Mouse (Mus musculus) ZHBTc4 (cell line): ENCODE results near the gene Tead2.

ENCODE experiments used
- DNase-seq: peaks from one replicate; pipeline ENCODE4 v3.0.0-alpha.2; 2011; ENCODE audit warnings: low read depth, low spot score

Gene Tead2

DNA sequence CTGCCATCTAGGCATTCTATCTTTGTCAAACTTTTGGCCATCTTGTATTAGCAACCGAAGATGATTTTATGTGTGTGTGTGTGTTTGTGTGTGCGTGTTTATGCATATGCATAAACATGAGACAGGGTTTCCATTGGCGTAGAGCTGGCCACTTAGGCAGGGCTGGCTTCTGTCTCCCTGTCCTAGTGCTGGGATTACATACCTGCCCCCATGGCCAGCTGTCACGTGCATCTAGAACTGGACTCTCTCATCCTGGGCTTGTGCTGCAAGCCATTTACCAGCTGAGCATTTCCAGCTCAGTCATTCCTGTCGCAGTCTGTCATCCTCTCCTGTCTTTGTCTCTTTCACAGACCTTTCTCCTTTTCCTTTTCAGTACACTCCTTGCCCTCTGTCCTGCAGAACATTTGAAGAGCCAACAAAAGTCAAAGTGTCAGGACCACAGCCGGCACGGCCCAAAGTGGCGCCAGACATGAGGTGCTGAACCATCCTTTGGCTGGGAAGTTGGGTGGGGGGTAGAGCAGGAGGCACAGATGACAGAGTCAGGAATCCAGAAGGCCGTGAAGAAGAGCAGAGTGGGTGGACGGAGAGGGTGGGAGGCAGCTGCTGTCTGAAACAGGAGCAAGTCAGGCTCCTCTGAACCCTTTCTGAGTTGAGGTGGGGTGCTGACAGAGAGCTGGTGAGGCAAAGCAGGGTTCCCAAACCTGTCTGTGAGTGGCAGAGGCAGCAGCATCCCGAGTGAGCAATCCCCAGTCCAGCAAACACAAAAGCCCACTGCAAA is 41.7 kb downstream of the Tead2 start:
- peak; percentile 35 for DNase-seq

DNA sequence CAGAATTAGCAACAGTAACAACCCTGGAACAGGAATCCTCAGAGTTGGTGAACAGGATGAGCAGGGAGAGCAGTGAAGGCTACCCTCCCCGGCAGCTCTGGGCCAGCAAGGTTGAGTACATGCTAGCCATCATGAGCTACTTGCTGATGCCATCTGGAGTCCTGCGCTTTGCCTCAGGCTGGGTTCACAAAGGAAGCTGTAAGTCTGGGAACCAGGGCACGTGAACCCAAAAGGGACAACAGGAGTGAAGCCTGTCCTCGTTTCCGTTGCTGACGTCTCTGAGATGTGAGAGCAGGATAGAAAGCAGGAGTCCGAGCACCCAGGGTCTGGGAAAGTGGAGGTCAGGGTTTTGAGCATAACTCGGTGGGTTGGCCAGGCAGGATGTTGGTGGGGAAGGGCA is 43.7 kb downstream of the Tead2 start:
- DNase-seq, result no peak

GRCm38 (mm10) chr7:45262266-45262665 is 46.7 kb downstream of the Tead2 start:
- DNase-seq, result no peak

DNA sequence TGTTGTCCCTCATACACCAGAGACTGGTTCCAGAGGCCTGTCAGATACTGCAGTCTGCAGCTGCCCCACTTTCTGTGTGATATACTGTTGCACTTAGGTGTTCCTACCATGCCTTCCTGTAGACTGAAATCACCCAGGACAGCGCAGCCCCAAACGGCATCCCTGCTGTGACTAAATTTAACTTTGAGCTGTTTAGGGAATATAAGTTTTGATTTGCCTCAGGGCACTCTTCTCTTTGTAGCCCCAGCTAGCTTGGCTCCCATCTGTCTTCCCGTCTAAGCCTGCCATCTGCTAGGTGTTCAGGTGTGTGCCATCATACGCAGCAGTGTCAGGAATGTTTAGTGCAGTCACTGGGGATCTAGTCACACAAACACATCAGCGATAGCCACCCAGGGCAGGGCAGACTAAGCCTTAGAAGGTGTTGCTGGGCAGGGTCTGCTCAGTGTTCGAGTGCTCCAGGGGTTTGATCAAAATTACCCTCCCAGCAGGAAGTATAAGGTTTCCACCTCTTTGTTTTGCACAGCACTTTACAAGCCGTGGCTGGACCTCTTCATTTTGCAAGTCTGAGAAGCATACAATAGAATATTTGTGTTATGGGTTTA is 47.6 kb downstream of the Tead2 start:
- DNase-seq, result no peak

GRCm38 (mm10) chr7:45264348-45264747 is 48.8 kb downstream of the Tead2 start:
- no peak for DNase-seq

GRCm38 (mm10) chr7:45265518-45265917 is 50.0 kb downstream of the Tead2 start:
- no peak for DNase-seq

GRCm38 (mm10) chr7:45272786-45273412 is 57.3 kb downstream of the Tead2 start:
- peak; percentile 76 for DNase-seq

- DNase-seq, result no peak
Measured at GRCm38 (mm10) chr7:45273672-45274071, 58.1 kb downstream of the Tead2 start.

DNA sequence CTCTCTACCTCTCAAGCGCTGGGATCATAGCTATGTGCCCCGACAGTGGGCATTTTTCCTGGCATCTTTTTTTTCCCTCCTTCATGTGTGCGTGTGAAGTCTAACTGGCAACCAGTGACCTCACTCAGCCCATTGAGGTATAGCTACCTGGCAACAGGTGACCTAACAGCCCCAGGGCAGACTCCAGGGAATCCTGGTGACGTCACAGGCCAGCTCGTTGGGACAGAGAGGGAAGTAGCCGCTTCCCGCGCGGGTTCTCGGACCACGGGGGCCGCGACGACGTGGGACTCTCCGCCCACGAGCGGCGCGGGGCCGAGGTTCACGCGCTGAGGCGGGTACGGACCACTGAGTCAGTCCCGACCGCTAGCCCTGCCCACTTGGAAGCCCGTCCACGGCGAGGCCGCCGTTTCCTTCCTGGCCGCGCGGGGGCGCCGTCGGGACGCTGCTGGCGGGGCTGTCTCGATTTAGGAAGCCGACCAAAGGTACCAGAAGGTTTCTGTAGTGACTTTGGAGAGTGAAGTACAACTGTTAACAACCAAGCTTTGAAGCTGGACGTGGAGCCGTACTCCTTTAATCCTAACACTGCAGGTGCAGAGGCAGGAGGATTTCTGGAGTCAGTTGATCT is 61.7 kb downstream of the Tead2 start, which contains the start of gene Slc6a21:
TSS of gene Slc6a21 (plus strand) at position 378 of the 625 bp plus-strand sequence.
- peak; percentile 90 for DNase-seq
